Mouse (Mus musculus) G1E (cell line): ENCODE measurements around the gene Lpar4. TPM values are rescaled to one million over a fixed set of nuclear protein-coding genes. Genes with fewer than 3 reads are reported as not detected.

Experiments
- ATAC-seq: 2 replicates; pipeline ENCODE4 v1.8.0; 2016; ENCODE audit warnings: mild to moderate bottlenecking; ENCODE audit not compliant: insufficient number of reproducible peaks, poor library complexity, low FRiP score, severe bottlenecking; ENCODE audit errors: extremely low read depth
- DNase-seq: peaks from one replicate; pipeline ENCODE4 v3.0.0; 2012; ENCODE audit warnings: low spot score
- H3K27me3 ChIP-seq: 2 replicates; pipeline ENCODE4 v1.6.1; 2012; ENCODE audit warnings: mild to moderate bottlenecking, low read length, inconsistent platforms; ENCODE audit not compliant: insufficient read depth
- H3K36me3 ChIP-seq: replicated peaks from 2 replicates; pipeline ENCODE3; 2012; ENCODE audit warnings: mild to moderate bottlenecking, inconsistent platforms
- H3K4me1 ChIP-seq: 2 replicates; pipeline ENCODE4 v1.6.1; 2012; ENCODE audit warnings: low read depth, low read length, inconsistent platforms, mixed read lengths; ENCODE audit not compliant: insufficient read depth
- H3K4me3 ChIP-seq: 2 replicates; pipeline ENCODE4 v1.5.1; 2012; ENCODE audit warnings: low read depth, mild to moderate bottlenecking, inconsistent platforms, low read length, moderate library complexity, mixed read lengths
- H3K9me3 ChIP-seq: replicated peaks from 2 replicates; pipeline ENCODE4 v1.6.1; 2012; ENCODE audit warnings: inconsistent platforms
- CTCF ChIP-seq: IDR thresholded peaks from 2 replicates; pipeline ENCODE4 v1.5.1; 2012; ENCODE audit warnings: low read depth, low read length, inconsistent platforms, mixed read lengths
- GATA1 ChIP-seq: IDR thresholded peaks from 2 replicates; pipeline ENCODE4 v1.6.1; 2012; ENCODE audit warnings: borderline replicate concordance, low read length, inconsistent platforms, mixed read lengths
- GATA2 ChIP-seq: IDR thresholded peaks from 2 replicates; pipeline ENCODE4 v1.6.1; 2012; ENCODE audit warnings: low read depth, low read length, inconsistent platforms, borderline replicate concordance
- POLR2AphosphoS5 ChIP-seq: IDR thresholded peaks from 2 replicates; pipeline ENCODE4 v1.6.1; 2012; ENCODE audit warnings: low read depth, low read length, inconsistent platforms; ENCODE audit not compliant: insufficient replicate concordance
- TAL1 ChIP-seq: conservative IDR thresholded peaks from 2 replicates; pipeline ENCODE4 v1.6.1; 2012; ENCODE audit warnings: low read depth, low read length, inconsistent platforms, mixed read lengths
- polyA plus RNA-seq: library from polyadenylated mRNA; stranded (reverse); fragments of >175 nt; gene quantifications from 2 replicates; pipeline ENCODE4 v1.2.3, GENCODE M21; 2012
- total RNA-seq, 2 experiments: library from RNA; stranded (forward) in 1 of 2; stranded (reverse) in 1 of 2; fragments of 200-1000 nt in 1 of 2; fragments of >200 nt in 1 of 2; fragmentation: Nextera tagmentation in 1 of 2; gene quantifications; 2 replicates each; pipeline ENCODE4 v1.2.3; 2014 to 2017

The Lpar4 gene
- total RNA-seq (2014; fragmentation: Nextera tagmentation) (0.38 and 0.78 TPM in 2 replicates), total RNA-seq (2017) (0.17 and 0.33 TPM in 2 replicates), polyA plus RNA-seq (not detected in 2 replicates)

DNA sequence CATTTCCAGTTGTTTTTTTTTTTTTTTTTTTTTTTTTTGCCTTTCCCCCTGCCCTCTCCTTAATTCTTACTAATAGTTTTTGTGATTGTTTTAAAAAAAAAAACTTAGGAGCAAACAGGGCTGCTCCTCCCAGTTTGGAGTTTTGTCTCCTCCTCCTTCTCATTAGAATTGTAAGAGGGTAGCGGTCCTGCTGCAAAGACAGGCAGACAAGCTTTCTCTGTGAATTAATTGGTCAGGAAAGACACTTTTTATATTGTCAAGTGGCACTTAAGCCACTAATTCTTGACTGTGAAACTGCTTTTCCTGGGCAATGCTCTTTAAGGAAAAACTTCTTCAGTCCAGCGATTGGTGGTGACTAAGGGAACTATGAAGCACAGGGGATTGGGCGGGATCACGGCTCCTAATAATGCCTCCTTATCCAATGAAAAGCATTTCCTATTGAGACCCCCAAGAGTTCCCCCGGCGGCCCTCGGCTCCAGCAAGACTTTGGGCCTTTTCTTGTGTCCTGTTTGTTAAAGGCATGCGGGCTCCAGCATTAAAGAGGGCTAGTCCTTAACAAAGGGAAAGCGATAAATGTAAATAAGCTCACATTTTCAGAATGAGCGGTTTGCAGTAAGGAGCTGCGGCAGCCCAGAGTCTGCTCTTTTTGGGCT is at the start of gene Lpar4:
Lpar4 (plus strand) TSS at position 451 of the 653 bp plus-strand sequence.
- TF ChIP-seq GATA2 (no peak), CTCF (no peak), GATA1 (no peak), TAL1 (no peak)
- H3K4me3 ChIP-seq: no peak within 1 kb of the TSS
- ATAC-seq: no peak

DNA sequence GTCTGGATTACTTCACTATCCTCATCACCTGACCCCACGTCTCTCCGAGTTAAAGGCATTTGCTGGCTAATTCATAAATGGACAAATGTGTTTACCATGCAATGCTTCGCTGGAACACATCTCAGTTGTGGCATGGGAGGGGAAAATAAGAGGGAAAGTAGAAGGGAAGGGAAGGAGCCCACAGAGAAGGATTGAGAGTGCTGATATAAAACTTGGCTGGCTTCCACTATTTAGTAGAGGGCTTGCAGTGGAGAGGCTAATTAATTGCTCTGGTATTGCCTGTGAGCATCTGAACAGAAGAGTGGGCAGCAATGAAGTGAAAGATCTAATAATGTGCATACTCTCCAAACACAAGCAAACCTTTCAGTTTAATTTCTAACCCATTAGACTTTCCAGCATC is 49.0 kb upstream of the Lpar4 start:
- H3K4me1 ChIP-seq: no peaks in the 10 kb centered on the region
- no peaks in the 10 kb centered on the region for H3K36me3 ChIP-seq
- ATAC-seq: no peak
- no peak for TF ChIP-seq GATA2
- no peak for TF ChIP-seq CTCF
- no peak for TF ChIP-seq TAL1
- no peak for DNase-seq
- H3K4me3 ChIP-seq: no peak overlapping the region
- no peaks in the 10 kb centered on the region for H3K9me3 ChIP-seq
- no peaks in the 10 kb centered on the region for H3K27me3 ChIP-seq

More for the DNA sequence above, at the start of gene Lpar4:
- DNase-seq: no peak
- no peaks in the 10 kb centered on the region for H3K36me3 ChIP-seq
- no peaks in the 10 kb centered on the region for H3K4me1 ChIP-seq
- H3K27me3 ChIP-seq: no peaks in the 10 kb centered on the region
- no peaks in the 10 kb centered on the region for H3K9me3 ChIP-seq

DNA sequence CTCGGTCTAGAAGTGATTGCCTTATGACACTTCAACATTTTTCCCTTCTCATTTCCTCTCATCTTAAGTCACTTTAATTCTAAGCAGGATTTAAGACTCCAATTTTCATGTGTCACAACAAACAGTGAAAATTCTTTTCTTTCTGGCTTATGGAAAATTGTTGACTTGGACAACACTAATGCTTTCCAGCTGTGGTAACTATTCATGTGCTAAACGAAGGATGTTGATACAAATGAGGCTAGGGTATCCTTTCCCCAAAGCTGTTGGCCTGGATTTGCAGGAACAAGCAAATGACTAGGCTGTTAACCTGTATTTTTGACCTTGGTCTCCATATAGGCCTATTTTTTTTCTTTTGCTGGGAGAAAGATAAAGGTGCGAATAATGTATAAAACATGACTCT is 48.5 kb upstream of the Lpar4 start:
- no peak for DNase-seq
- H3K4me3 ChIP-seq: no peak overlapping the region
- TF ChIP-seq TAL1 (no peak), CTCF (no peak), POLR2AphosphoS5 (no peak), GATA2 (no peak), GATA1 (no peak)
- H3K27me3 ChIP-seq: no peaks in the 10 kb centered on the region
- no peaks in the 10 kb centered on the region for H3K9me3 ChIP-seq
- H3K4me1 ChIP-seq: no peaks in the 10 kb centered on the region
- no peak for ATAC-seq
- no peaks in the 10 kb centered on the region for H3K36me3 ChIP-seq

- no peaks in the 10 kb centered on the region for H3K27me3 ChIP-seq
- TF ChIP-seq CTCF (no peak), GATA2 (no peak), GATA1 (no peak), POLR2AphosphoS5 (no peak), TAL1 (no peak)
- H3K4me1 ChIP-seq: no peaks in the 10 kb centered on the region
- ATAC-seq (no peak), DNase-seq (no peak)
- H3K4me3 ChIP-seq: no peak overlapping the region
- H3K9me3 ChIP-seq: no peaks in the 10 kb centered on the region
- no peaks in the 10 kb centered on the region for H3K36me3 ChIP-seq
Observed at GRCm38 (mm10) chrX:106872315-106872714, 48.1 kb upstream of the Lpar4 start.

GRCm38 (mm10) chrX:106897707-106898275 is 22.6 kb upstream of the Lpar4 start:
- no peak overlapping the region for H3K4me3 ChIP-seq
- no peaks in the 10 kb centered on the region for H3K27me3 ChIP-seq
- no peaks in the 10 kb centered on the region for H3K36me3 ChIP-seq
- DNase-seq: no peak
- no peak for ATAC-seq
- H3K9me3 ChIP-seq: no peaks in the 10 kb centered on the region
- TF ChIP-seq CTCF: no peak
- TF ChIP-seq GATA2: no peak
- TF ChIP-seq GATA1: no peak
- no peak for TF ChIP-seq POLR2AphosphoS5
- TF ChIP-seq TAL1: no peak
- no peaks in the 10 kb centered on the region for H3K4me1 ChIP-seq

- H3K36me3 ChIP-seq: no peaks in the 10 kb centered on the region
- no peak for ATAC-seq
- no peak for DNase-seq
- H3K9me3 ChIP-seq: no peaks in the 10 kb centered on the region
- H3K27me3 ChIP-seq: no peaks in the 10 kb centered on the region
- H3K4me1 ChIP-seq: no peaks in the 10 kb centered on the region
- no peak overlapping the region for H3K4me3 ChIP-seq
- no peak for TF ChIP-seq GATA1
- no peak for TF ChIP-seq GATA2
- TF ChIP-seq CTCF: no peak
- no peak for TF ChIP-seq TAL1
- no peak for TF ChIP-seq POLR2AphosphoS5
Observed at GRCm38 (mm10) chrX:106920828-106921619, 599 bp downstream of the Lpar4 start.
